Mouse (Mus musculus): ENCODE measurements around the gene 4933405L10Rik. TPM values are rescaled to one million over a fixed set of nuclear protein-coding genes. Genes with fewer than 3 reads are reported as not detected.

Gene 4933405L10Rik
- polyA plus RNA-seq, 1 experiment from 2014 or later: not detected

DNA sequence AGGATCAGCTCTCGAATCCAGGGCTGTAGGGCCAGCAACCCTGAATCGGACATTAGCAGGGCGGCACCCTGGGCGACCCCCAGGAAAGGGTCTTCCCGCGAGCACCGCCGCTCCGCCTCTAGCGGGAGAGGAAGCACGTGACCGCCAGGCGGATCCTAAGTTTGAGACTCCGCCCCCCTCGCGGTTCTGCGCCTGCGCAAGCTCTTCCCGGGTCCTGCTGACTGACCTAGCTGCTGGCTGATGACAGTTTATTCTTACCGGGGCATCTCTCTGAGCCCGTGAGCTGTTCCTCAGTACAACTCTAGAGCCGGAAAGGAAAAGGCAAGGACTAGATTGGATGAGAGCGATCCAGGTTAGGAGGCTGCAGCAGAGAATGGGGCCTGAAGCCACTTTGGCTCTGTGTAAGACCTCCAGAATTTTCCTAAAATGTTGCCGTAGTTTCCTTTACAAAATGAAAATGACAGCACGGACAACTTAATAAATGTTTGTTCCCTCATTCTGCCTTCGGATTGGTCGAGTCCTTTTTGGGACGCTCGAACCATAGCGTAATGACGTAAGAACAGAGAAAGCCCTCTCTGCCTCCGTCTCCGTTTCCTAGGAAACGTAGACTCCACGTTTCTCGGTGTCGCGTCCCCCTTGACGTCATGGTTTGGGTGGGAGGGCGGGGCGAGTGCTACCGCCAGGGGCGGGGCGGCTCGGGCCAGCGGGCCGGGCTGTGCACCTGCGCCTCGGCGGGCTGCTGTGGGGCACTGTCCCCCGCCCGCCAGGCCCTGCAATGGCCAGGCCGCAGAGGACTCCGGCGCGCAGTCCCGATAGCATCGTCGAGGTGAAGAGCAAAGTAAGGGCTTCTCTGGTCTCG lies 6.3 kb upstream of the 4933405L10Rik start, which contains the start of the genes Acd and Pard6a:
Gene Acd, minus strand, starts transcription at position 137 of the 859 bp plus-strand sequence.
Gene Pard6a, plus strand, starts transcription at position 183 of the 859 bp plus-strand sequence.
- Histone ChIP-seq H3K36me3 (ENCODE audit: insufficient read depth) (peaks cover 45% of the 10 kb centered on the region), H3K4me3 (ENCODE audit: low read depth, low read length) (peak within 1 kb of the TSS; percentile 67), H3K4me2 (peak within 1 kb of the TSS; percentile 81), H3K4me1 (ENCODE audit: insufficient read depth) (0 out of 2 replicates have a peak, but pooled peaks cover 2% of the 10 kb centered on the region), H3K27ac (ENCODE audit: low read depth) (peak within 1 kb of the TSS; percentile 89), H3K9ac (peak within 1 kb of the TSS; percentile 60), H3K27me3 (ENCODE audit: insufficient read depth, low read length) (no peaks in the 10 kb centered on the region), H3K9me3 (ENCODE audit: low read depth, low read length) (no peaks in the 10 kb centered on the region)
- TF ChIP-seq CTCF (IDR thresholded peaks at IDR 0.05; ENCODE audit: low read depth): peak; percentile 32
- WGBS: under 1% methylated on average over 60 of the region's 60 CpGs
- DNase-seq (peak; percentile 99), ATAC-seq (ENCODE audit: insufficient read depth) (peak; percentile 74)

DNA sequence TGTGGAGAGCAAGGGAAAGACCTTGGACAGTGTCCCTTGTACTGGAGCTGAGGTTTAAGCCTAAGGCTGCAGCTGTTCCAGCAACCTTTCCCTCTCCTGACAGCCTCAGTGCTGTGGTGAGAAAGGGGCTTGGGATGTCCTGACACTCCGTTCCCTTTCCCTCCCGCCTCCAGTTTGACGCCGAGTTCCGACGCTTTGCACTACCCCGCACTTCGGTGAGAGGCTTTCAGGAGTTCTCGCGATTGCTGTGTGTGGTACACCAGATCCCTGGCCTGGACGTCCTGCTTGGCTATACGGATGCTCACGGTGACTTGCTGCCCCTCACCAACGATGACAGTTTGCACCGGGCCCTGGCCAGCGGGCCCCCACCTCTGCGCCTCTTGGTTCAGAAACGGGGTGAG lies 5.5 kb upstream of the 4933405L10Rik start:
- H3K36me3 ChIP-seq (ENCODE audit: insufficient read depth): peaks cover 43% of the 10 kb centered on the region
- no peaks in the 10 kb centered on the region for H3K27me3 ChIP-seq (ENCODE audit: insufficient read depth, low read length)
- ATAC-seq (ENCODE audit: insufficient read depth) (peak; percentile 12; the same call in 1 of the 2 replicates), DNase-seq (no peak)
- H3K4me2 ChIP-seq: peak overlapping the region; percentile 81
- TF ChIP-seq CTCF (IDR thresholded peaks at IDR 0.05; ENCODE audit: low read depth): no peak
- H3K4me1 ChIP-seq (ENCODE audit: insufficient read depth): 0 out of 2 replicates have a peak, but pooled peaks cover 2% of the 10 kb centered on the region
- no peaks in the 10 kb centered on the region for H3K9me3 ChIP-seq (ENCODE audit: low read depth, low read length)
- peak overlapping the region; percentile 60 for H3K9ac ChIP-seq
- 36% methylated on average over 18 of the region's 18 CpGs for WGBS
- H3K4me3 ChIP-seq (ENCODE audit: low read depth, low read length): peak overlapping the region; percentile 67
- H3K27ac ChIP-seq (ENCODE audit: low read depth): peak overlapping the region; percentile 59; the same call in 1 of the 2 replicates

DNA sequence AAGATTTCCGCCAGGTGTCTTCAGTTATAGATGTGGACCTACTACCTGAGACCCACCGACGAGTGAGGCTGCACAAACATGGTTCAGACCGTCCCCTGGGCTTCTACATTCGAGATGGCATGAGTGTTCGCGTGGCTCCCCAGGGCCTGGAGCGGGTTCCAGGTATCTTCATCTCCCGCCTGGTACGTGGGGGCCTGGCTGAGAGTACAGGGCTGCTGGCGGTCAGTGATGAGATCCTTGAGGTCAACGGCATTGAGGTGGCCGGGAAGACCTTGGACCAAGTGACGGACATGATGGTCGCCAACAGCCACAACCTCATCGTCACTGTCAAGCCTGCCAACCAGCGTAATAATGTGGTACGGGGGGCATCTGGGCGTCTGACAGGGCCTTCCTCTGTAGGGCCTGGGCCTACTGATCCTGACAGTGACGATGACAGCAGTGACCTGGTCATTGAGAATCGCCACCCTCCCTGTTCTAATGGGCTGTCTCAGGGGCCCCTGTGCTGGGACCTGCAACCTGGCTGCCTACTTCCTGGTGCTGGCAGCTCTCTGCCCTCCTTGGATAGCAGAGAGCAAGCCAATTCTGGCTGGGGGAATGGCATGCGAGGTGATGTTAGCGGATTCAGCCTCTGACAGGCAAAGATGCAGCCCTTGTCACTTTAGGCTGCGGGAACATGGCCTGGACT lies 4.6 kb upstream of the 4933405L10Rik start:
- ATAC-seq (ENCODE audit: insufficient read depth) (no peak), DNase-seq (no peak)
- no peaks in the 10 kb centered on the region for H3K9me3 ChIP-seq (ENCODE audit: low read depth, low read length)
- no peak overlapping the region for H3K4me2 ChIP-seq
- no peak overlapping the region for H3K4me3 ChIP-seq (ENCODE audit: low read depth, low read length)
- H3K27me3 ChIP-seq (ENCODE audit: insufficient read depth, low read length): no peaks in the 10 kb centered on the region
- TF ChIP-seq CTCF (IDR thresholded peaks at IDR 0.05; ENCODE audit: low read depth): no peak
- no peak overlapping the region for H3K9ac ChIP-seq
- 87% methylated on average over 24 of the region's 24 CpGs for WGBS
- peaks cover 36% of the 10 kb centered on the region for H3K36me3 ChIP-seq (ENCODE audit: insufficient read depth)
- H3K4me1 ChIP-seq (ENCODE audit: insufficient read depth): peaks cover 6% of the 10 kb centered on the region; the same call in 1 of the 2 replicates
- H3K27ac ChIP-seq (ENCODE audit: low read depth): no peak overlapping the region

DNA sequence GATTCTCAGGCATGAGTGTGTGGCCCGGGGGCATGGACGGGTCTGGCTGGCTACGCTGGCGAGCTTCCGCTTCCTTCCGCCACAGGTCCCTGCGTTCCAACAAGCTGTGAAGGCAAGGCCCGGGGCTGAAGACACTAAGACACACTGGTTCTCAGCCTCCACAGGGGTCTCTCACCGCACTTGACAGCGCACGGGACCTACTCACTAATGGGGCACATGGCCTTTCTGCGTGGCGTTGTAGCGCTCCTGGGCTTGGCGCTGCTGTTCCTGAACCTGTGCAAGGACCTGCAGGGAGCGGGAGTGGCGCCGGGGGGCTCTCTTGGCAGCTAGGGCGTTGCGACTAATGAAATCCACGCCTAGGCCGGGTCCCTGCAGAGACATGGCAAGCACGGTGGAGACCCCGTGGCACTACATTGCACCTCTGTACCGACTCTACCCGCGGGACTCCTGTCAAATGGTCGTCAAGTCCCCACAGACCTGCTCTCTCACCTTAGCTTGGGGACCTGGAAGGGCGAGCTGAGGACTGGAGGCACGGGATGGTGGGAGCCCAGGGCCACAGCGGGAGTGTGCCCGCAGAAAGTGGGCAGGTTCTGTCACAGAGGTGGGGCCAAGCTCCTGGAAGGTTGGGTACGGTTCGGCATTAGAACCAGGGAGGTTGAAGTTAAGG lies 3.2 kb upstream of the 4933405L10Rik start:
- Histone ChIP-seq H3K4me1 (ENCODE audit: insufficient read depth) (peaks cover 6% of the 10 kb centered on the region; the same call in 1 of the 2 replicates), H3K27me3 (ENCODE audit: insufficient read depth, low read length) (no peaks in the 10 kb centered on the region), H3K36me3 (ENCODE audit: insufficient read depth) (peaks cover 24% of the 10 kb centered on the region), H3K9ac (no peak overlapping the region), H3K27ac (ENCODE audit: low read depth) (no peak overlapping the region), H3K9me3 (ENCODE audit: low read depth, low read length) (no peaks in the 10 kb centered on the region), H3K4me3 (ENCODE audit: low read depth, low read length) (no peak overlapping the region), H3K4me2 (no peak overlapping the region)
- 90% methylated on average over 34 of the region's 34 CpGs for WGBS
- ATAC-seq (ENCODE audit: insufficient read depth): no peak
- TF ChIP-seq CTCF (IDR thresholded peaks at IDR 0.05; ENCODE audit: low read depth): no peak
- DNase-seq: no peak

DNA sequence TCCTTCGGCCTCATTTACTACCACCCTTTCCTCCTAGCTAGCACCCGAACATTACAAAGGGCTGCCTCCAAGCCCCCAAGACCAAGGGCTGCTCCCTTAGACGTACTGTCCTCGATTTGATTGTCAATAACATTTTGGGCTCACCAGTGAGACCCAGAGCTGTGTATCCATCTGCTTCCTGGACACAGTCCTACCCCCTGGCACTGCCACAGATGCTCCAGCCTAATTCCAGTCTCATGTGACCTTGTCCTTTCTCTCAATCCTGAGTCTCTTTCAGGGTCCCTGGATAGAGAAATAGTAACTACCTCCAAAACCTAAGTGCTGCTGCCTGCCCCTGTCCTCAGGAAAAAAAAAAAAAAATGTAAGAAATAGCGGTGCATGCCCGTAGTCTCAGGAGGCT lies 2.5 kb upstream of the 4933405L10Rik start:
- Histone ChIP-seq H3K4me2 (no peak overlapping the region), H3K9me3 (ENCODE audit: low read depth, low read length) (no peaks in the 10 kb centered on the region), H3K27me3 (ENCODE audit: insufficient read depth, low read length) (no peaks in the 10 kb centered on the region), H3K4me3 (ENCODE audit: low read depth, low read length) (no peak overlapping the region), H3K9ac (no peak overlapping the region), H3K27ac (ENCODE audit: low read depth) (no peak overlapping the region), H3K36me3 (ENCODE audit: insufficient read depth) (peaks cover 21% of the 10 kb centered on the region), H3K4me1 (ENCODE audit: insufficient read depth) (peaks cover 6% of the 10 kb centered on the region; the same call in 1 of the 2 replicates)
- ATAC-seq (ENCODE audit: insufficient read depth) (no peak), DNase-seq (no peak)
- WGBS: 88% methylated on average over 6 of the region's 6 CpGs
- TF ChIP-seq CTCF (IDR thresholded peaks at IDR 0.05; ENCODE audit: low read depth): no peak

DNA sequence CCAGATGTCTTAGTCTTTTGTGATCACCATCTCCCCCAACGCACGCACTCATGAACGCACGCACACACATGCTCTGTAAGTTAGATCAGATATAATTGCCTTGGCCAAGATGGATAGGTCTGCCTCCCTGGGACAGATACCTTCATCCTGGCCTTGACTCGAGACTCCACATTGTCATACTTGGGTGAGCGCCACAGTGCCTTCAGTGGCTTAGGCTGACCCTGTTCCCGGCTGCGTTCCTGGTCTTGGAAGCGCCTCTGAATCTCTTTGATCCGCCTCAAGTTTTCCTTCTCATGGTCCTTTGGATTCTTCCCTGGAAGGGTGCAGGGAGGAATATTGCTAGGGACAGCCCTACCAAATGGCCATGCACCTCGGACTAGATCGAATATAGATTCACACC lies 1.0 kb upstream of the 4933405L10Rik start:
- DNase-seq (no peak), ATAC-seq (ENCODE audit: insufficient read depth) (no peak)
- Histone ChIP-seq H3K4me1 (ENCODE audit: insufficient read depth) (peaks cover 4% of the 10 kb centered on the region; the same call in 1 of the 2 replicates), H3K36me3 (ENCODE audit: insufficient read depth) (peaks cover 21% of the 10 kb centered on the region), H3K27me3 (ENCODE audit: insufficient read depth, low read length) (no peaks in the 10 kb centered on the region), H3K4me2 (peak overlapping the region; percentile 96), H3K9ac (no peak overlapping the region), H3K4me3 (ENCODE audit: low read depth, low read length) (peak overlapping the region; percentile 80; the same call in 1 of the 2 replicates), H3K9me3 (ENCODE audit: low read depth, low read length) (no peaks in the 10 kb centered on the region), H3K27ac (ENCODE audit: low read depth) (no peak overlapping the region)
- whole genome bisulfite sequencing: 71% methylated on average over 12 of the region's 12 CpGs
- TF ChIP-seq CTCF (IDR thresholded peaks at IDR 0.05; ENCODE audit: low read depth): no peak

All from lung, embryonic 14.5 days (tissue).